Mouse (Mus musculus) frontal cortex, adult (tissue): ENCODE measurements around the gene Nos1ap.
A peak's percentile ranks its signal among the peaks of the same experiment; 100 is the strongest.

Source experiments
- ATAC-seq: cut with Nextera tagmentation; 2 replicates; pipeline ENCODE4 v1.9.2; 2017; ENCODE audit warnings: mild to moderate bottlenecking, moderate library complexity, mixed read lengths; ENCODE audit not compliant: low TSS enrichment

Gene Nos1ap

GRCm38 (mm10) chr1:170371191-170371792 is 218.4 kb downstream of the Nos1ap start:
- ATAC-seq: no peak

DNA sequence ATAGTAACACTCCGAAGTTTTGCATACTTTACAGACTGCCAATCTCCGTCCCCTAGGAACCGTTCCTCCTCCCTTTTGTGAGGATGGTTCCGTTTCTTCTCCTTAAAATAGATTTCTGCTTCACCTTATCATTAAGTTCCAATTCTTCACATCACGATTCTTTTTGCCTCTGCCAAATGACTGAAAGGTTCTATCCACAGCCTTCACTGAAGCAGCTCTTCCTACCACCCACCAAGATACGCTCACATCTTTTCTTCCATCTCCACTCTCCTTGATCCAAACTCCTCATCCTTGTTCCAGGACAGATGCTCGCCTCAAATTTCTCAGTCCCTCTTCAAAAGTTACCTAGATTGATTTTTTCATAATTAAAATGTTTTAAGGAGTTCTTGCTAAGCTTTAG is 220.8 kb downstream of the Nos1ap start:
- ATAC-seq: peak; percentile 44

- ATAC-seq: peak; percentile 73
Measured at GRCm38 (mm10) chr1:170366981-170367700, 222.5 kb downstream of the Nos1ap start.

GRCm38 (mm10) chr1:170363746-170364145 is 225.9 kb downstream of the Nos1ap start:
- ATAC-seq: no peak

DNA sequence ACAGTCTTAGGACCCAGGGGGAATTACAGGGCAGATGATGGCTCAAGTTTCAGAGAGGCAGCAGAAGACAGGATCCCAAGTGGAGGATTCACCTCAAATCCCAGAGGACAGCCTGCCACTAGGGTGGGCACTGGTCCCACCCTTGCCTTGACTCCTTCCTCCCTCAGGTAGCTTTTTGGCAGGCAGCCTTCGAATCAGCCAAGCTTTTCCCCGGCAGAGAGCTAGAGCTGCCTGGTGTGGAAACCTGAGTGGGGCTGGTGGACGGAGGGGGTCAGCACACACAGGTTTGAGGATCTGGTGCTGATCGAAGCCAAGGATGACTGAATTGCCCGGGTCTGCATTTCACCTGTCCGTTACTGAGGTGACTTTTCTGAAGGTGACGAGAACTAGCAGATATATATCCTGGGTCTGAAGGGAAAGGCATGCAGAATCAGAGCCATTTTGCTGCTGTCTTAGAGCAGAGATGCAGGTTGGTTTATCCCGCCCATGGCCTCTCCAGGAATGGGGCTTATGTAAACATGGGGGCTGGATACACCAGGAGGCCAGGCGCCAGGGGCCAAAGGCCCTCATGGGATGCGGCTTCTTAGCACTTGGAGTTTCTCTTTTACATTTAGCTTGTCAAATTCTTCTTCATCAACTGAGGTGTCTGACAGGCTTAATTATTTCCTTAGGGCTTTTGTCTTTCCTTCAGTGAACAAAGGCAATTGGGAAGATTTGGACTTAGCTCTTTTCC is 229.3 kb downstream of the Nos1ap start:
- ATAC-seq: no peak

- ATAC-seq: no peak
Measured at GRCm38 (mm10) chr1:170353335-170353734, 236.3 kb downstream of the Nos1ap start.

DNA sequence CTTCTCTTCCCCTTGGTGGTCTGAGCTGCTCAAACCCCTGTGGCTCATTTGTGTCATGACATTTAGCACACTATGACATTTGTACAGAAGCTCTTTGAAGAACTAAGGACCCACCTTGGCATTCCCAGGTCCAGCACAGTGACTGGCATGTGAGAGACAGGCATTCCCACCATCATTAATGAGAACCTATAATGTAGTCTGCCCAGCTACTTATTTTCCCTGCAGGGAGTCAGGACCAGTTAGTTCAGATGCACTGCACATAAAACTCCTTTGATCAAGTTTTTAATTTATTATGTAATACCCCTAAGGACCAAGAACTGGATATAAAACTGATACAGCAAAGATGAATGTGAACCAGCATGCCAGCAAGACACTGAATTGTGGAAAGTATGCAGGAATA is 238.6 kb downstream of the Nos1ap start:
- ATAC-seq: no peak

DNA sequence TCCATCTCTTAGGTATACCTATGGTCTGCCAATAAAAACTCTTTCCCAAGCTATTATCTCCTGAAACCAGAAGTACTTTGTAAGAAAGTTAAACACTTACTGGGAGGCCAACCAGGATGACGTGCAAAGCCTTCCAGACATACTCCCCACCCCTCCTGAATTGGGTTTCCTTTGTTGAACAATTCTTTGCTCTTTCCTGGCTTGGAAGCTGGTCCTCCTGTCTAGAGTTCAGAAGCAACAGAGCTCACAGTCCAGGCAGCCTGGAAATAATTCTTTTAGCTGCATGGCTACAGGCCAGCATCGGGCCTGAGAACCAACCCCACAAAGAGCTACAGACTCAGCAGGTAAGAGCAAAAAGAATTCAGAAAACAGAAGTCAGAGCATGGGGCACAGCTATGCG is 243.4 kb downstream of the Nos1ap start:
- ATAC-seq: no peak

- ATAC-seq: no peak
Measured at GRCm38 (mm10) chr1:170343906-170344305, 245.8 kb downstream of the Nos1ap start.

GRCm38 (mm10) chr1:170343081-170343480 is 246.6 kb downstream of the Nos1ap start:
- ATAC-seq: peak; percentile 35; the same call in 1 of the 2 replicates

GRCm38 (mm10) chr1:170339943-170340342 is 249.7 kb downstream of the Nos1ap start:
- ATAC-seq: no peak

DNA sequence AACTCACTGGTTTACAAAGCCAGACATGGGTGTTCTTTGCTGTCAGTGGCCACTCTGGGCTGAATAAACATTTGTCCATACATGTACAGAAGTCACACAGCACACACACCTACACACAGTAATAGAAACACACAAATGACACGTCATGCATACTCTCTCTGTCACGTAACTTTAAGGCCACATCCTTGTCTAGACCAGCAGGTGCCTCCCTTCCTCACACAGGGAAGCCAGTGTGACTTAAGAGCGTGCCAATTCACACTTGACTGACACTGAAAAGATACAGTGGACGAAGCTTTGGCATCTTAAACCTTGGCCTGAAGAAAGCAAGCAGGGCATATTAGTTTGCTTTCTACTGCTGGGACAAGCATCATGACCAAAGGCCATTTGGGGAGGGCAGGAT is 256.9 kb downstream of the Nos1ap start:
- ATAC-seq: no peak

DNA sequence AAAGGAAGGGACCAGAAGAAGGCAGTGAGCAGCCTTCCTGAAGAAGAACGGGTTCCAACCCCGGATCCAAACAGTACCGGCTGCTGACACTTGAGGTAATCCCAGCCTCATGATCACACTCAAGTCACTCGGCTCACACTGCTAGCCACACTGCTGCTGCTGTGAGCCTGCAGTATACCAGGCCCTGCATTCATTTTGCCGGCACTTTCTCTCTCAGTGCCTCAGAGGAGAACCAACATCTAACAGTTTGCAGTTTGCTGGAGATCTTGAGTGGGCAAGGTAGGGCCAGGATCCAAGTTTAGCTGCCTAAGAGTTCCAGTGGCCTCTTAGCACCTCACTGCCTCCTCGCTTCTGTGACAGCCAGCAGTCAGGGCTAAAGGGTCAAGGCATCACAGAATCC is 257.7 kb downstream of the Nos1ap start:
- ATAC-seq: peak; percentile 64

- no peak for ATAC-seq
Measured at GRCm38 (mm10) chr1:170325277-170325676, 264.4 kb downstream of the Nos1ap start.

DNA sequence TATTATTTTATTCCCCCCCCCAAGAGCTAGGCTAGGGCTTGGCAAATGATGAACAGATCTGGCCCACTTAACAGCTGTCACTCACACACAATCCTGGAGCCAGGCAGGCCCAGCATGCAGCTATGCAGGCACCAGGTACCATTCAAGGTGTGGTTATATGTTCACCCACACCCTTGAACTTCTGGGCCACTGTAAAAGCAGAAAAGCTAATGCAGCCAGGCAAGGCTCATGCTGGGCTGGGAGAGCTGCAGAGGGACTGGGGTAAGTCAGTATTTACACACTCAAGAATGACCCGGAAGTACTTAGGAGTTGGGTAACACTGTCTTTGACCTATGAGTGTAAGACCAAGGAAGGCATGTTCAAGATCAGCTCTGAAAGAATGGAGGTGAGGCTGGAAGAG is 265.3 kb downstream of the Nos1ap start:
- ATAC-seq: no peak

DNA sequence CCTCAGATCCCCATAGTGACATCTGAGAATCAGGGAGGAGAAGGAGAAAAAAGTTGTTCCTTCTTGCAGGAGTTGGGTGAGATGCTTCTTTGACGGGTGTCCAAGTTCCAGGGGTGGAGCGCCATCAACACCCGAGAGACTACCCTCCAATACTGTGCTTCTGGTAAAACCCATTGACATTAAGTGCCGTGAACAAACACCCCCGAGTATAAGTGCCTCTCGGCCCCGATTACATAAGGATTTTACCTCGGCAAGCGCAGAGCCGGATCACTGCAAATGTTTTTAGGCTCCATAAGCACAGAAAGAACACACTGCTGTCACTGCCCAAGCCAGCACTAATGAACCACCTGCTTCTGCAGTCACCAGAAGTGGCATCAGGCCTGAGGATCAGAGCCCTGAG is 266.7 kb downstream of the Nos1ap start:
- peak; percentile 28 for ATAC-seq

DNA sequence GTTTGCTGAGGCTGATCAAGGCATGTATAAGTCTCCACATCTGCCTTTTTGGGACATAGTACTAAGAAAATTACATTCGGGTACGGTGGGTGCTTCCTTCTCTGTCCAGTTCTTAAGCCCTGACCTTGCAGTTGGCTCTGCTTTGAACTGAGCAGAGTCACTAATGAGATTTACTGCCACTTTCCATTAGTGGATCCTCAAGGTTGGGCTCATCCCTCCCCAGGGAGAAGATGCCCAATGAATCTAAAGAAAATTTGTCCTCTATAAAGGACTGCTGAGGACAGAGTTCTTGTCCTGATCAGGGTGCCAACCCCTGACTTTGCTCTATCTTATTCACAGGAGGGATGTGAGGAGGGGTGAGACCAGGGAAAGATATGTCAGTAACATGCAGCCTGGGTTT is 267.6 kb downstream of the Nos1ap start:
- ATAC-seq: no peak

GRCm38 (mm10) chr1:170311431-170311830 is 278.2 kb downstream of the Nos1ap start:
- no peak for ATAC-seq

- no peak for ATAC-seq
Measured at GRCm38 (mm10) chr1:170308503-170308902, 281.2 kb downstream of the Nos1ap start, which contains the start of gene Spata46. TSS of gene Spata46 (plus strand) at chr1:170308803.

DNA sequence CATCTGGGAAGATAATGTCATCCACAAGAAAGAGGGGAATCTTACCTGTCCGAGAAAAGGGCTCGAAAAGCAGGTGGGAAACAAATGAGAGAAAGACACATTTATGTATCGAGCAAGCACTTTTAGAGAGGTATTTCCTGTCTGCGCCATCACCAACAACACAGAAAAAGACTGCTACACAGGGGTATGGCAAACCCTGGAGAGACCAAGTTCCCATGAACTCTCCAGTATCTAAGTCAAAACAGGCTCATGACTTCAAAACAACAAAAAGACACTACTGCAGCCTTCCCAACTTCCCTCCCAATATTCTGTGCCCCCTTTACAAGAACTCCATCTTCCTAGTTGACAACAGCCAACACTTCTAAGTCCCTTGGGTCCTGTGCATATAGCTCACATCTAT is 283.4 kb downstream of the Nos1ap start, which contains the start of gene Gm7694:
TSS of gene Gm7694 (minus strand) at position 101 of the 400 bp plus-strand sequence.
- no peak for ATAC-seq

- no peak for ATAC-seq
Measured at GRCm38 (mm10) chr1:170305002-170305401, 284.7 kb downstream of the Nos1ap start.

GRCm38 (mm10) chr1:170303103-170303502 is 286.6 kb downstream of the Nos1ap start:
- no peak for ATAC-seq

- ATAC-seq: no peak
Measured at GRCm38 (mm10) chr1:170302456-170302855, 287.2 kb downstream of the Nos1ap start.
